Mouse (Mus musculus) heart, embryonic 10.5 days (tissue): ENCODE data around the gene Gabpb2. TPM values are rescaled to one million over a fixed set of nuclear protein-coding genes. Genes with fewer than 3 reads are reported as not detected.
"Not testable (repeated sequence)": the region's sequence is repeated elsewhere in the genome, so short reads cannot be mapped to it uniquely, and the experiment has no call there.

Experiments used
- DNase-seq: peaks from one replicate; pipeline ENCODE4 v3.0.0-alpha.2; 2017; ENCODE audit warnings: low spot score
- H3K27ac ChIP-seq: fragments of 300-500 bp; sonication (generic); 2 replicates; pipeline ENCODE4 v1.5.1; 2016; ENCODE audit warnings: mild to moderate bottlenecking
- H3K27me3 ChIP-seq: fragments of 300-500 bp; sonication (generic); 2 replicates; pipeline ENCODE4 v1.6.1; 2016; ENCODE audit warnings: mild to moderate bottlenecking; ENCODE audit not compliant: poor library complexity, insufficient read depth, severe bottlenecking
- H3K36me3 ChIP-seq: fragments of 300-500 bp; sonication (generic); 2 replicates; pipeline ENCODE4 v1.6.1; 2016; ENCODE audit warnings: mild to moderate bottlenecking, moderate library complexity
- H3K4me1 ChIP-seq: fragments of 300-500 bp; sonication (generic); 2 replicates; pipeline ENCODE4 v1.6.1; 2016; ENCODE audit warnings: mild to moderate bottlenecking
- H3K4me3 ChIP-seq: fragments of 300-500 bp; sonication (generic); 2 replicates; pipeline ENCODE4 v1.5.1; 2016; ENCODE audit warnings: mild to moderate bottlenecking, moderate library complexity
- H3K9me3 ChIP-seq: fragments of 300-500 bp; sonication (generic); 2 replicates; pipeline ENCODE4 v1.6.1; 2016; ENCODE audit warnings: mild to moderate bottlenecking, moderate library complexity
- WGBS: fragments of 180-500 bp; shearing (Covaris S2); methylation state at CpG from one replicate; pipeline ENCODE4 v1.1.7; 2016; 5-methylcytosine and 5-hydroxymethylcytosine counted together
- polyA plus RNA-seq: library from polyadenylated mRNA; unstranded; fragments of >200 nt; fragmentation: Nextera tagmentation; extraction: Ambion mirVana; gene quantifications from 2 replicates; pipeline ENCODE4 v1.2.1, GENCODE M21; 2016

The Gabpb2 gene
- polyA plus RNA-seq, 1 experiment from 2014 or later, result 8.8 TPM

- Histone ChIP-seq H3K36me3 (peaks cover 46% of the 10 kb centered on the region), H3K4me1 (peaks cover 49% of the 10 kb centered on the region)
- WGBS, result under 1% methylated on average over 43 of the region's 43 CpGs
Observed at GRCm38 (mm10) chr3:95228894-95229780, 11.4 kb upstream of the Gabpb2 start.

GRCm38 (mm10) chr3:95228148-95228893 is 10.6 kb upstream of the Gabpb2 start, which contains the start of gene Cdc42se1:
Cdc42se1 (plus strand) TSS chr3:95228732.
- peak within 1 kb of the TSS; percentile 80 for H3K4me3 ChIP-seq
- peaks cover 50% of the 10 kb centered on the region for H3K4me1 ChIP-seq
- DNase-seq, result peak; percentile 94
- H3K9me3 ChIP-seq, result no peaks in the 10 kb centered on the region
- WGBS, result under 1% methylated on average over 63 of the region's 64 CpGs
- H3K27ac ChIP-seq, result peak within 1 kb of the TSS; percentile 96
- H3K27me3 ChIP-seq, result no peaks in the 10 kb centered on the region
- peaks cover 46% of the 10 kb centered on the region for H3K36me3 ChIP-seq

More at GRCm38 (mm10) chr3:95228894-95229780, 11.4 kb upstream of the Gabpb2 start:
- DNase-seq, result no peak
- peak overlapping the region; percentile 80 for H3K4me3 ChIP-seq
- H3K27me3 ChIP-seq, result no peaks in the 10 kb centered on the region
- H3K27ac ChIP-seq, result peak overlapping the region; percentile 96
- no peaks in the 10 kb centered on the region for H3K9me3 ChIP-seq

- no peaks in the 10 kb centered on the region for H3K27me3 ChIP-seq
- WGBS, result 36% methylated on average over 1 of the region's 1 CpGs
- peaks cover 46% of the 10 kb centered on the region for H3K36me3 ChIP-seq
- peak overlapping the region; percentile 96 for H3K27ac ChIP-seq
- no peaks in the 10 kb centered on the region for H3K9me3 ChIP-seq
- DNase-seq, result no peak
- peaks cover 42% of the 10 kb centered on the region for H3K4me1 ChIP-seq
- H3K4me3 ChIP-seq, result peak overlapping the region; percentile 80
Observed at GRCm38 (mm10) chr3:95227214-95227613, 9.5 kb upstream of the Gabpb2 start.

- no peak overlapping the region for H3K27ac ChIP-seq
- WGBS, result 35% methylated on average over 6 of the region's 6 CpGs
- peaks cover 65% of the 10 kb centered on the region for H3K36me3 ChIP-seq
- H3K9me3 ChIP-seq, result no peaks in the 10 kb centered on the region
- no peak for DNase-seq
- H3K4me1 ChIP-seq, result peaks cover 13% of the 10 kb centered on the region
- no peaks in the 10 kb centered on the region for H3K27me3 ChIP-seq
- no peak overlapping the region for H3K4me3 ChIP-seq
Observed at GRCm38 (mm10) chr3:95224295-95224694, 6.6 kb upstream of the Gabpb2 start.

- DNase-seq, result no peak
- Histone ChIP-seq H3K9me3 (no peaks in the 10 kb centered on the region), H3K36me3 (peaks cover 68% of the 10 kb centered on the region), H3K4me1 (peaks cover 16% of the 10 kb centered on the region), H3K4me3 (no peak overlapping the region), H3K27ac (no peak overlapping the region), H3K27me3 (no peaks in the 10 kb centered on the region)
- 89% methylated on average over 2 of the region's 2 CpGs for WGBS
Observed at GRCm38 (mm10) chr3:95223041-95223440, 5.3 kb upstream of the Gabpb2 start.

- Histone ChIP-seq H3K4me1 (peaks cover 12% of the 10 kb centered on the region; the same call in 1 of the 2 replicates), H3K9me3 (no peaks in the 10 kb centered on the region), H3K36me3 (peaks cover 61% of the 10 kb centered on the region), H3K27me3 (no peaks in the 10 kb centered on the region), H3K27ac (peak overlapping the region; percentile 99), H3K4me3 (peak overlapping the region; percentile 86)
- no peak for DNase-seq
- 76% methylated on average over 6 of the region's 6 CpGs for WGBS
Observed at GRCm38 (mm10) chr3:95218466-95219137, 886 bp upstream of the Gabpb2 start.

- Histone ChIP-seq H3K4me3 (peak overlapping the region; percentile 86), H3K27me3 (no peaks in the 10 kb centered on the region), H3K4me1 (peaks cover 12% of the 10 kb centered on the region; the same call in 1 of the 2 replicates), H3K36me3 (peaks cover 47% of the 10 kb centered on the region), H3K27ac (peak overlapping the region; percentile 99), H3K9me3 (no peaks in the 10 kb centered on the region)
- 28% methylated on average over 4 of the region's 4 CpGs for WGBS
- DNase-seq, result no peak
Observed at GRCm38 (mm10) chr3:95216655-95217254, 961 bp downstream of the Gabpb2 start.

- Histone ChIP-seq H3K36me3 (peaks cover 44% of the 10 kb centered on the region), H3K4me1 (peaks cover 12% of the 10 kb centered on the region; the same call in 1 of the 2 replicates), H3K27me3 (no peaks in the 10 kb centered on the region), H3K27ac (no peak overlapping the region), H3K4me3 (no peak overlapping the region), H3K9me3 (no peaks in the 10 kb centered on the region)
- 91% methylated on average over 1 of the region's 1 CpGs for whole genome bisulfite sequencing
- no peak for DNase-seq
Observed at GRCm38 (mm10) chr3:95213609-95213975, 4.1 kb downstream of the Gabpb2 start.

GRCm38 (mm10) chr3:95212889-95213608 is 4.7 kb downstream of the Gabpb2 start:
- not testable (repeated sequence) for H3K27me3 ChIP-seq, H3K9me3 ChIP-seq, H3K4me3 ChIP-seq, DNase-seq, H3K4me1 ChIP-seq, H3K27ac ChIP-seq
- WGBS, result 88% methylated on average over 9 of the region's 10 CpGs
- H3K36me3 ChIP-seq, result peaks cover 47% of the 10 kb centered on the region

- Histone ChIP-seq H3K36me3 (peaks cover 65% of the 10 kb centered on the region), H3K4me3 (no peak overlapping the region), H3K27me3 (no peaks in the 10 kb centered on the region), H3K4me1 (no peaks in the 10 kb centered on the region), H3K27ac (no peak overlapping the region), H3K9me3 (no peaks in the 10 kb centered on the region)
- 89% methylated on average over 2 of the region's 2 CpGs for WGBS
- no peak for DNase-seq
Observed at GRCm38 (mm10) chr3:95210585-95210984, 7.1 kb downstream of the Gabpb2 start.

GRCm38 (mm10) chr3:95208286-95208685 is 9.4 kb downstream of the Gabpb2 start:
- H3K4me3 ChIP-seq, result no peak overlapping the region
- 86% methylated on average over 4 of the region's 4 CpGs for WGBS
- H3K36me3 ChIP-seq, result peaks cover 77% of the 10 kb centered on the region
- no peaks in the 10 kb centered on the region for H3K9me3 ChIP-seq
- no peak for DNase-seq
- no peaks in the 10 kb centered on the region for H3K27me3 ChIP-seq
- no peaks in the 10 kb centered on the region for H3K4me1 ChIP-seq
- no peak overlapping the region for H3K27ac ChIP-seq

- Histone ChIP-seq H3K27me3 (no peaks in the 10 kb centered on the region), H3K27ac (no peak overlapping the region), H3K4me3 (no peak overlapping the region), H3K4me1 (no peaks in the 10 kb centered on the region), H3K9me3 (no peaks in the 10 kb centered on the region), H3K36me3 (peaks cover 93% of the 10 kb centered on the region)
- DNase-seq, result no peak
- 91% methylated on average over 6 of the region's 6 CpGs for WGBS
Observed at GRCm38 (mm10) chr3:95203880-95204279, 13.8 kb downstream of the Gabpb2 start.
